Mouse (Mus musculus) embryonic facial prominence, embryonic 10.5 days (tissue): ENCODE data around the gene Misp. TPM values are rescaled to one million over a fixed set of nuclear protein-coding genes. Genes with fewer than 3 reads are reported as not detected.
A peak's percentile ranks its signal among the peaks of the same experiment; 100 is the strongest.

Source experiments
- DNase-seq: peaks from one replicate; pipeline ENCODE4 v3.0.0-alpha.2; 2017; ENCODE audit warnings: low spot score
- H3K27ac ChIP-seq: fragments of 300-500 bp; sonication (generic); replicated peaks from 2 replicates; pipeline ENCODE4 v1.5.1; 2016; ENCODE audit warnings: mild to moderate bottlenecking
- H3K27me3 ChIP-seq: fragments of 300-500 bp; sonication (generic); replicated peaks from 2 replicates; pipeline ENCODE4 v1.6.1; 2016; ENCODE audit warnings: low read depth, mild to moderate bottlenecking; ENCODE audit not compliant: poor library complexity, severe bottlenecking
- H3K36me3 ChIP-seq: fragments of 300-500 bp; sonication (generic); replicated peaks from 2 replicates; pipeline ENCODE4 v1.6.1; 2016; ENCODE audit warnings: mild to moderate bottlenecking, moderate library complexity
- H3K4me1 ChIP-seq: fragments of 300-500 bp; sonication (generic); 2 replicates; pipeline ENCODE4 v1.6.1; 2016
- H3K4me3 ChIP-seq: fragments of 300-500 bp; sonication (generic); 2 replicates; pipeline ENCODE4 v1.5.1; 2016; ENCODE audit warnings: mild to moderate bottlenecking, moderate library complexity
- H3K9me3 ChIP-seq: fragments of 300-500 bp; sonication (generic); 2 replicates; pipeline ENCODE4 v1.6.1; 2016; ENCODE audit warnings: mild to moderate bottlenecking
- WGBS: fragments of 180-500 bp; shearing (Covaris S2); methylation state at CpG from one replicate; pipeline ENCODE4 v1.1.7; 2016; 5-methylcytosine and 5-hydroxymethylcytosine counted together
- polyA plus RNA-seq: library from polyadenylated mRNA; unstranded; fragments of >200 nt; fragmentation: Nextera tagmentation; extraction: Ambion mirVana; gene quantifications from 2 replicates; pipeline ENCODE4 v1.2.1, GENCODE M21; 2016

Gene Misp
- 1.7 and 2.2 TPM in 2 replicates for polyA plus RNA-seq

- DNase-seq = no peak
- WGBS = 69% methylated on average over 11 of the region's 11 CpGs
- no peaks in the 10 kb centered on the region for H3K9me3 ChIP-seq
- peaks cover 45% of the 10 kb centered on the region for H3K4me1 ChIP-seq
- H3K36me3 ChIP-seq = peaks cover 47% of the 10 kb centered on the region
- H3K27me3 ChIP-seq = no peaks in the 10 kb centered on the region; the same call in 1 of the 2 replicates
- H3K27ac ChIP-seq = peak within 1 kb of the TSS; percentile 24; the same call in 1 of the 2 replicates
- H3K4me3 ChIP-seq = 0 out of 2 replicates have a peak within 1 kb of the TSS, but pooled peaks have one; percentile 0
These were observed at the start of gene Misp for GRCm38 (mm10) chr10:79820782-79821181. Misp (plus strand) TSS chr10:79820989.

DNA sequence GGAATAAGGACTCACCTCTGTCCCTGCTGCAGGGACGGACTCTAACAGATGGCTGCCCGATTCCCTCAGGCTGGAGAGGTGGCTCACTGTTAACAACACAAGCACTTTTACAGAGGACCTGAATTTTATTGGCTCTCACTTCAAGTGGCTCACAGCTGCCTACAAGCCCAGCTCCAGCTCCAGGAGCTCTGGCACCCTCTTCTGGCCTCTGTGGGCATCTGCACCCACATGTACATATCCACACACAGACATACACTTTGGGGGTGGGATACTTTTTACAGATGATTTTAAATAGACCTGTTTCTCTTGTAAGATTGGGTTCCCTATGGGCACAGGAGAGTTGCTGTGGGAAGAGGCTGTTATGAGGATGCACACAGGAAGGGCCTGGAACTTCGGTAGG lies 48.5 kb upstream of the Misp start:
- H3K27ac ChIP-seq = no peak overlapping the region
- no peaks in the 10 kb centered on the region for H3K36me3 ChIP-seq
- 89% methylated on average over 3 of the region's 3 CpGs for WGBS

DNA sequence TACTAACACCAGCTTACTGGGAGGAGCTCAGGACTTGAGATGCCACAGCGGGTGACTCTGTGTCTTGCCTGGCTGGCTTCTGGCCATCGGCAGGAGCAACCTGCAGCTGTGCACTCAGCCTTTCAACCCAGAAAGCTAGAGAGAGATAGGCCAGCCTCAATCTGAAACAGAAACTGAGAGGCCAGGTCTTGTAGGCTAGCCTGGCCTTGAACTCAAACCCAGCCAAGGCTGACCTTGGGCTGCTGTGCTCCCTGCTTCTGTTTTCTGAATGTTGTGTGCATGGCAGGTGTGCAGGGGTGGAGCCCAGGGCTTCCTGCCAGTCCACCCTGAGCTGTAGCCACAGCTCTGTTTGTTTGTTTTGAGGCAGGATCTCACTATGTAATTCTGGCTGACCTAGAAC lies 47.6 kb upstream of the Misp start:
- peaks cover 21% of the 10 kb centered on the region for H3K4me1 ChIP-seq
- DNase-seq = no peak
- no peaks in the 10 kb centered on the region for H3K36me3 ChIP-seq
- H3K9me3 ChIP-seq = peaks cover 7% of the 10 kb centered on the region; the same call in 1 of the 2 replicates
- 96% methylated on average over 2 of the region's 2 CpGs for WGBS
- H3K27ac ChIP-seq = no peak overlapping the region
- H3K4me3 ChIP-seq = no peak overlapping the region
- H3K27me3 ChIP-seq = peaks cover 34% of the 10 kb centered on the region

More for the DNA sequence above, 48.5 kb upstream of the Misp start:
- peaks cover 7% of the 10 kb centered on the region; the same call in 1 of the 2 replicates for H3K9me3 ChIP-seq
- peaks cover 25% of the 10 kb centered on the region for H3K27me3 ChIP-seq
- H3K4me3 ChIP-seq = no peak overlapping the region
- H3K4me1 ChIP-seq = peaks cover 21% of the 10 kb centered on the region
- DNase-seq = no peak

- peaks cover 7% of the 10 kb centered on the region; the same call in 1 of the 2 replicates for H3K9me3 ChIP-seq
- no peak for DNase-seq
- no peaks in the 10 kb centered on the region for H3K36me3 ChIP-seq
- H3K27ac ChIP-seq = no peak overlapping the region
- peaks cover 30% of the 10 kb centered on the region for H3K4me1 ChIP-seq
- peaks cover 48% of the 10 kb centered on the region for H3K27me3 ChIP-seq
- 72% methylated on average over 5 of the region's 5 CpGs for WGBS
- H3K4me3 ChIP-seq = no peak overlapping the region
These were observed 46.1 kb upstream of the Misp start for GRCm38 (mm10) chr10:79774486-79775279.

GRCm38 (mm10) chr10:79777103-79777531 lies 43.7 kb upstream of the Misp start, which contains the start of gene Fstl3:
Fstl3 (plus strand) TSS chr10:79777272.
- DNase-seq = peak; percentile 68
- H3K4me3 ChIP-seq = peak within 1 kb of the TSS; percentile 54
- H3K36me3 ChIP-seq = no peaks in the 10 kb centered on the region
- H3K4me1 ChIP-seq = peaks cover 52% of the 10 kb centered on the region
- H3K27ac ChIP-seq = peak within 1 kb of the TSS; percentile 70
- H3K27me3 ChIP-seq = peaks cover 65% of the 10 kb centered on the region
- H3K9me3 ChIP-seq = peaks cover 7% of the 10 kb centered on the region; the same call in 1 of the 2 replicates
- WGBS = 1% methylated on average over 39 of the region's 39 CpGs

DNA sequence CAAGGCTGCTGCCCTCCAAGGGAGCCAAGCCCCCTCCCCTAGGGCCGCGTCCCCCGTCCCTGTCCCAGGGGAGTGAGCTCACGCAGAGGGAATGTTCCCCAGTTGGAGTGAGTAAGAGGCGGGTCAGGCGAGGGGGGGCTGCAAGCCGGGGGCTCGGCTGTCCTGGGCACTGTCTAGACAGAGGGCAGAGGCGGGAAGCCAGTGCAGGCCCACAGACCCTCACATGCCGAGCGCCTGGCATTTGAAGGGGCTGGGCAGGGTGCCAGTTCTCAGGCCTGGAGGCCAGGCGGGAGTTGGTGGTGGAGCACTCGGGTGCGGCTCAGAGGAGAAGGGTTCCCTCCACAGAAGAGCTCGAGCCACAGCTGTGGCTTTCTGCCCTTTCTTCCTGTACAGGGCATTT lies 42.8 kb upstream of the Misp start:
- Histone ChIP-seq H3K9me3 (no peaks in the 10 kb centered on the region), H3K36me3 (no peaks in the 10 kb centered on the region), H3K27ac (peak overlapping the region; percentile 64; the same call in 1 of the 2 replicates), H3K4me3 (peak overlapping the region; percentile 54), H3K4me1 (peaks cover 52% of the 10 kb centered on the region), H3K27me3 (peaks cover 74% of the 10 kb centered on the region)
- peak; percentile 56 for DNase-seq
- 18% methylated on average over 15 of the region's 15 CpGs for WGBS

DNA sequence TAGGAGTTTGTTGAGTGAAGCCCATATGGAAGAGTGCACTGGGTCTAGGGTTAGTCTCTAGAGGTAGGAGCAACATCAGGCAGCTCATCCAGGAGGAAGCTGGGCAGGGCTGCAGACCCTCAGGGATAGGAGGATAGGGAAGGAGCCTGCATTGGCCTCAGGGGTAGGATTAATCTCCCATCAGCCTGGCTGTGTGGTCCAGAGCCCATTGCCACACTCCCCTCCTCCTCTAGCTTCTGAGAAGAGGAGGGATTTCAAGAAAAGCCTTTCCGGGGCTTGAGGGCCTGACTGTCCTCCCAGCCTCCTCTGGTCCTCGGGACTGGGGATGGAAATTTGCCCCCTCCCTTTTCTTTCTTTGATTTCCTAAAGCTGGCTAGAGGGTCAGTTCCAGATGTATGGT lies 41.6 kb upstream of the Misp start:
- Histone ChIP-seq H3K36me3 (no peaks in the 10 kb centered on the region), H3K4me3 (no peak overlapping the region), H3K27ac (no peak overlapping the region), H3K27me3 (peaks cover 85% of the 10 kb centered on the region), H3K9me3 (no peaks in the 10 kb centered on the region), H3K4me1 (peaks cover 52% of the 10 kb centered on the region)
- WGBS = 13% methylated on average over 2 of the region's 2 CpGs
- no peak for DNase-seq

DNA sequence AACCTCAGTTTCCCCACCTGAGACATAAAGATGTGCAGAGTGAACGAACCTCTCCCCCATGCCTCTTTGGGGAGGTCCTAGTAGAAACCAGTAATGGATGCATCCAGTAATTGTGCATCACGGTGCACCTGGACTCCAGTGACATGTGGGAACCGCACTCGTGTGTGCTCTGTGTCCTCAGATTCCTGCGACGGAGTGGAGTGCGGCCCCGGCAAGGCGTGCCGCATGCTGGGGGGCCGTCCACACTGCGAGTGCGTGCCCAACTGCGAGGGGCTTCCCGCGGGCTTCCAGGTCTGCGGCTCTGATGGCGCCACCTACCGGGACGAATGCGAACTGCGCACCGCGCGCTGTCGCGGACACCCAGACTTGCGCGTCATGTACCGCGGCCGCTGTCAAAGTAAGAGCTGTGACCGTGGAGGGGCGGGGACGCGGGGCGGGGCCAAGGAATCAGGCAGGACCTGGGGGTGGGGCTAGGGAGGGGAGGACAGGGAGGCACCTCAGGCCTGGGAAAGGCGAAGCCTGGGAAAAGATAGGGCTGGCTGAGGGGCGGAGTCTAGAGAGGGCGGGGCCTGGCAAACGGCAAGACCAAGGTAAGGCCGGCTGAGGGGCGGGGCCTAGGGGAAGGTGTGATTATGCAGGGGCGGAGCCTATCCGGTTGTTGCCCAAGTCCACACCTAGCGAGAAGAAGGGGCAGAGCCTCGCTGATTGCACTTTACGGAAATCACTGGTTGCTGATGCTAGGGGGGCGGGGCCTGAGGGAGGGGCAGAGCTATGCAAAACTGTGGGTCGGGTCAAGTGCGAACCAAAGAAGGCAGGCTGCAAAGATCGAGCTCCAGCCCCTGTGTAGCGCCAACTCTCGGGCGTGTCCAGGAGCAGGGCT lies 40.8 kb upstream of the Misp start:
- DNase-seq = peak; percentile 99
- Histone ChIP-seq H3K27me3 (peaks cover 89% of the 10 kb centered on the region), H3K9me3 (no peaks in the 10 kb centered on the region), H3K4me3 (peak overlapping the region; percentile 58), H3K27ac (peak overlapping the region; percentile 52; the same call in 1 of the 2 replicates), H3K36me3 (no peaks in the 10 kb centered on the region), H3K4me1 (peaks cover 52% of the 10 kb centered on the region)
- 2% methylated on average over 55 of the region's 55 CpGs for WGBS

DNA sequence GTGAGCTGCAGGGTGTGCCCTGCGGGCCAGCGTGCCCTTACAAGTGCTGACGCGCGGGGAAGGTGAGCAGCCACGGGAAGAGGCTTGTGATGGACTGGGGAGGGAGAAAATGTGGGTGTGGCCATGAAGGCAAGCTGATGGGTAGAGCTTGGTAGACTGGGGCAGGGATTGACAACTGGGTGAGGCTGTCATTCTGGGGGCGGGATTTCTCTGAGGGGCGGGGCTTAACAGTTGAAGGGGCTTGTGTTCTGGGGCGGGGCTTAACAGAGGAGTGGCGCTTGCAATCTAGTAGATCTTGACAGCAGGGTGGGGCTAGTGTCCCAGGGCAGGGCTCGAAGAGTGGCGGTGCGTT lies 40.1 kb upstream of the Misp start:
- Histone ChIP-seq H3K27me3 (peaks cover 92% of the 10 kb centered on the region), H3K9me3 (no peaks in the 10 kb centered on the region), H3K36me3 (no peaks in the 10 kb centered on the region), H3K4me3 (peak overlapping the region; percentile 58), H3K4me1 (peaks cover 52% of the 10 kb centered on the region), H3K27ac (peak overlapping the region; percentile 52; the same call in 1 of the 2 replicates)
- WGBS = under 1% methylated on average over 13 of the region's 13 CpGs
- DNase-seq = peak; percentile 79

DNA sequence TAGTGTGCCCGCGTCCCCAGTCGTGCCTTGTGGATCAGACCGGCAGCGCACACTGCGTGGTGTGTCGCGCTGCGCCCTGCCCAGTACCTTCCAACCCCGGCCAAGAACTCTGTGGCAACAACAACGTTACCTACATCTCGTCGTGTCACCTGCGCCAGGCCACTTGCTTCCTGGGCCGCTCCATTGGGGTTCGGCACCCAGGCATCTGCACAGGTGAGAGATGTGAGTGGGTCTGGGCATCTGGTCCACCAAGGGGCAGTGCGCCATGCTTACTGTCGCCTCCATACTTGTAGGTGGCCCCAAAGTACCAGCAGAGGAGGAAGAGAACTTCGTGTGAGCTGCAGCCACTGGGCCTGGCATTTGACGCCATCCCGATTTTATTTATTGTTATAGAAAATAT lies 39.6 kb upstream of the Misp start:
- H3K36me3 ChIP-seq = no peaks in the 10 kb centered on the region
- no peaks in the 10 kb centered on the region for H3K9me3 ChIP-seq
- peaks cover 90% of the 10 kb centered on the region for H3K27me3 ChIP-seq
- peak overlapping the region; percentile 58 for H3K4me3 ChIP-seq
- peaks cover 52% of the 10 kb centered on the region for H3K4me1 ChIP-seq
- DNase-seq = no peak
- no peak overlapping the region for H3K27ac ChIP-seq
- WGBS = 30% methylated on average over 21 of the region's 21 CpGs

DNA sequence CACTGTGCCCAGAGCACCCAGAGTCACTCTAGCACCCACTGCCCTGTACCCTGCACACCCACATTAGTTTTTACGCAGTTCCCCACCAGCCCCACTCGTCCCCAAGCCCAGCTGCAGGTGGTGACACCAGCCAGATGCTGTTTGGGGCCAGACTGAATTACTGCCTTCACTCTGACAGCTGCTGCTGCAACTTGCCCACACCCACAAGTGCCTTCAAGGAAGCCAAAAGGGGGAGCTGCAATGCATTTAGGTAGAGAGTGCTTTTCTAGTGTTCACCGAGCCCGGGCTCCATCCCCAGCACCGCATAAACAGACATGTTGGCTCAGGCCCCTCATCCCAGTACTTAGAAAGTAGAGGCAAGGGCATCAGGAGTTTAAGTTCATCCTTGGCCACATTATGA lies 38.8 kb upstream of the Misp start:
- 52% methylated on average over 5 of the region's 5 CpGs for WGBS
- Histone ChIP-seq H3K27me3 (peaks cover 82% of the 10 kb centered on the region), H3K4me3 (0 out of 2 replicates have a peak overlapping the region, but pooled peaks have one; percentile 3), H3K4me1 (peaks cover 50% of the 10 kb centered on the region), H3K27ac (no peak overlapping the region), H3K9me3 (no peaks in the 10 kb centered on the region), H3K36me3 (no peaks in the 10 kb centered on the region)
- no peak for DNase-seq

GRCm38 (mm10) chr10:79783050-79783449 lies 37.7 kb upstream of the Misp start:
- DNase-seq = no peak
- Histone ChIP-seq H3K27ac (no peak overlapping the region), H3K4me1 (peaks cover 39% of the 10 kb centered on the region), H3K36me3 (no peaks in the 10 kb centered on the region), H3K9me3 (no peaks in the 10 kb centered on the region), H3K4me3 (no peak overlapping the region), H3K27me3 (peaks cover 71% of the 10 kb centered on the region)
- WGBS = 66% methylated on average over 7 of the region's 7 CpGs
